Mouse (Mus musculus) stomach, postnatal 0 days (tissue): Measurements from ENCODE around the gene Appl2.

Experiments used
- CTCF ChIP-seq: IDR thresholded peaks from 2 replicates; pipeline ENCODE4 v1.5.1; 2016; ENCODE audit warnings: antibody characterized with exemption, low read depth, mild to moderate bottlenecking, moderate library complexity
- EP300 ChIP-seq: optimal IDR thresholded peaks from 2 replicates; pipeline ENCODE3; 2016; ENCODE audit warnings: antibody characterized with exemption

GRCm38 (mm10) chr10:83629878-83630277, 18.7 kb downstream of the Appl2 start:
- no peak for TF ChIP-seq CTCF
- TF ChIP-seq EP300: no peak
